Mouse (Mus musculus): ENCODE measurements around the gene Qpctl. TPM values are rescaled to one million over a fixed set of nuclear protein-coding genes. Genes with fewer than 3 reads are reported as not detected.
A peak's percentile ranks its signal among the peaks of the same experiment; 100 is the strongest.

The Qpctl gene
- total and polyA plus RNA-seq, 2 experiments, result 4.3 to 11.7 TPM

DNA sequence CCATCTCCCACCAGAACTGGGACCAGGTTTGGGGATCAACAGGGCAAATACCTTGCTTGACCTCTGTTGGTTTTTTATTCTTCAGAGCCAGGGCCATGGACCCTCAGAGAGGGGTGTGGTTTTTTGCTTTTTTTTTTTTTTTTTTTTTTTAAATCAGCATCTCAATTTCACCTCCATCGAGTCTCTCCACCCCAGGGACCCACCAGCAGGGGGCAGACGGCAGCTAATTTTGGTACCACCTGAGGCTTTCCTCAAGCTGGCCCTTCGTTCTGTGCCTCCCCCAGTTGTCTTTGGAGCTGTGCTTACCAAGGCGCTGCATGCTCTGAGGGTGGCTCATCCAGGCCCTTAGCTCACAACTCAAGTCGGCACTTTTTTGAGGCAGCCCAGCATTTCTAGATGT, 11.7 kb downstream of the Qpctl start:
- no peak for DNase-seq (ENCODE audit: extremely low read depth, low read depth, low spot score)
- Histone ChIP-seq H3K9ac (ENCODE audit: low read depth, low read length) (no peak overlapping the region), H3K4me1 (ENCODE audit: control insufficient read depth, insufficient read depth, low read length) (peaks cover 3% of the 10 kb centered on the region; the same call in 1 of the 2 replicates), H3K4me3 (ENCODE audit: insufficient read depth, low read depth, low read length) (no peak overlapping the region), H3K36me3 (ENCODE audit: control insufficient read depth, insufficient read depth, low read length) (peaks cover 3% of the 10 kb centered on the region; the same call in 1 of the 2 replicates), H3K27ac (replicated peaks; ENCODE audit: insufficient read depth, low read depth, low read length) (no peak overlapping the region), H3K27me3 (ENCODE audit: control insufficient read depth, insufficient read depth, low read length) (no peaks in the 10 kb centered on the region), H3K79me2 (ENCODE audit: control insufficient read depth, insufficient read depth, low read length) (peaks cover 17% of the 10 kb centered on the region; the same call in 1 of the 2 replicates)
- WGBS, result 58% methylated on average over 5 of the region's 5 CpGs
- peak; percentile 60 for TF ChIP-seq CTCF (IDR thresholded peaks at IDR 0.05; ENCODE audit: low read depth, low read length)
- TF ChIP-seq POLR2A (IDR thresholded peaks at IDR 0.05; ENCODE audit: extremely low read depth, insufficient read depth, low read length), result no peak

DNA sequence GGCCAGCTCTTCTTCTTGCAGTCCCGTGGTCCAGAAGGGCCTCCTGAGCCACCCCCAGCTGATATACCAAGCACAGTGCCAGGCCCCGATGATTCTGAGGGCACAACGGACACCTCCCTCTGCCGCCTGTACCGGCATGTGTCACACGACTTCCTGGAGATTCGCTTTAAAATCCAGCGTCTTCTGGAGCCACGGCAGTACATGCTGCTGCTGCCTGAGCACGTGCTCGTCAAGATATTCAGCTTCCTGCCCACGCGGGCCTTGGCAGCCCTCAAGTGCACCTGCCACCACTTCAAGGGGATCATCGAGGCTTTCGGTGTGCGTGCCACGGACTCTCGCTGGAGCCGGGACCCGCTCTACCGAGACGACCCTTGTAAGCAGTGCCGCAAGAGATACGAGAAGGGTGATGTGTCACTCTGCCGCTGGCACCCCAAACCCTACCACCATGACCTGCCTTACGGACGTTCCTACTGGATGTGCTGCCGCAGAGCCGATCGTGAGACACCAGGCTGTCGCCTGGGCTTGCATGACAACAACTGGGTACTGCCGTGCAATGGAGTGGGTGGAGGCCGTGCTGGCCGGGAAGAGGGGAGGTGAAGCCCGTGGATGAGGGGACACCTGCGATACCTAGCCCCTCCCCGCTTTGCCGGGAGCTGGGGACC, 12.3 kb downstream of the Qpctl start:
- Histone ChIP-seq H3K36me3 (ENCODE audit: control insufficient read depth, insufficient read depth, low read length) (peaks cover 3% of the 10 kb centered on the region; the same call in 1 of the 2 replicates), H3K9ac (ENCODE audit: low read depth, low read length) (no peak overlapping the region), H3K79me2 (ENCODE audit: control insufficient read depth, insufficient read depth, low read length) (peaks cover 17% of the 10 kb centered on the region; the same call in 1 of the 2 replicates), H3K4me1 (ENCODE audit: control insufficient read depth, insufficient read depth, low read length) (peaks cover 3% of the 10 kb centered on the region; the same call in 1 of the 2 replicates), H3K27ac (replicated peaks; ENCODE audit: insufficient read depth, low read depth, low read length) (no peak overlapping the region), H3K4me3 (ENCODE audit: insufficient read depth, low read depth, low read length) (no peak overlapping the region), H3K27me3 (ENCODE audit: control insufficient read depth, insufficient read depth, low read length) (no peaks in the 10 kb centered on the region)
- no peak for DNase-seq (ENCODE audit: extremely low read depth, low read depth, low spot score)
- WGBS, result 92% methylated on average over 38 of the region's 38 CpGs
- no peak for TF ChIP-seq POLR2A (IDR thresholded peaks at IDR 0.05; ENCODE audit: extremely low read depth, insufficient read depth, low read length)
- TF ChIP-seq CTCF (IDR thresholded peaks at IDR 0.05; ENCODE audit: low read depth, low read length), result no peak

DNA sequence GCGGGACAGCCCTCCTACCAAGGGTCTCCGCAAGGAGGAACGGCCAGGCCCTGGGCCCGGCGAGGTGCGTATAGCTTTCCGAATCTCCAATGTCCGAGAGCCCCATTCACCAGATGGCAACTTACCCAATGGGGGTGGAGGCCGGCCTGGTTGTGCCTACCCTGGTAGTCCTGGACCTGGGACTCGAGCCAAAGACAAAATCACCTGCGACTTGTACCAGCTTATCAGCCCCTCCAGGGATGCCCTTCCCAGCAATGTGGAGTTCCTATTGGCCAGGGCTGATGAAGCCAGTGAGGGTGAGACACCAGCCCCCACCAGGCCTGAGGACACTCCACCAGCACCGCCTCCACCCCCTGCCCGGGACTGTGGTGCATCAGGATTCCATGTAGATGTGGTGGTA, 12.9 kb downstream of the Qpctl start:
- peaks cover 17% of the 10 kb centered on the region; the same call in 1 of the 2 replicates for H3K79me2 ChIP-seq (ENCODE audit: control insufficient read depth, insufficient read depth, low read length)

DNA sequence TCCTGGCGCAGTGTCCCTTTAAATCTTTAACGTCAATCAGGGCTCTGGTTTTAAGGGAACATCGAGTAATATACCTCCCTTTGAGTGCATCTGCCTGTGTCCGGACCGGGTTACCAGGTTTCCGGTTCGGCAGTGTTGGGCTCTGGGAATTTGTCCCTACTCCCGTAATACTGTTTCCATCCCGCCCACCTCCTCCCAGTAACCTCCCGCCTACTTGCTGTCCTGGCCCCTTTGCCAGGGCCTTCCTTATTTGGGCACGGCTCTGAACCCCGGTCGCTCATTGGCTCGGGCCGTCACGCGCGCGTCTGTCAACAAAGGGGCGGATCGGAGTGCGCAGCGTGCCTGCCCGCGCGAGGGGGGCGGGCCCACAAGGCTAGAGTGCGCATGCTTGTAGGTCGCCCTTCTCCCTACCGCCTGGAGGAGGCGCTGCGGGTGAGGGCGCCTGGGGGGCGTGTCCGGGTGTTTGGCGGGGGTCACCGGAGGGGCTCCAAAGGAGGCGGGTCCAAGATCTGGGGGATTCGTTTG, 17.7 kb downstream of the Qpctl start:
- Histone ChIP-seq H3K27ac (replicated peaks; ENCODE audit: insufficient read depth, low read depth, low read length) (peak overlapping the region; percentile 62), H3K4me1 (ENCODE audit: control insufficient read depth, insufficient read depth, low read length) (peaks cover 8% of the 10 kb centered on the region; the same call in 1 of the 2 replicates), H3K27me3 (ENCODE audit: control insufficient read depth, insufficient read depth, low read length) (no peaks in the 10 kb centered on the region), H3K9ac (ENCODE audit: low read depth, low read length) (peak overlapping the region; percentile 52), H3K4me3 (ENCODE audit: insufficient read depth, low read depth, low read length) (peak overlapping the region; percentile 40), H3K36me3 (ENCODE audit: control insufficient read depth, insufficient read depth, low read length) (peaks cover under 1% of the 10 kb centered on the region; the same call in 1 of the 2 replicates), H3K79me2 (ENCODE audit: control insufficient read depth, insufficient read depth, low read length) (peaks cover 10% of the 10 kb centered on the region; the same call in 1 of the 2 replicates)
- WGBS, result under 1% methylated on average over 39 of the region's 39 CpGs
- 0 out of 2 replicates have a peak, but pooled peaks have one; percentile 14 for TF ChIP-seq POLR2A (IDR thresholded peaks at IDR 0.05; ENCODE audit: extremely low read depth, insufficient read depth, low read length)
- TF ChIP-seq CTCF (IDR thresholded peaks at IDR 0.05; ENCODE audit: low read depth, low read length), result peak; percentile 79
- DNase-seq (ENCODE audit: extremely low read depth, low read depth, low spot score), result peak; percentile 99

More for the DNA sequence above, 12.9 kb downstream of the Qpctl start:
- TF ChIP-seq POLR2A (IDR thresholded peaks at IDR 0.05; ENCODE audit: extremely low read depth, insufficient read depth, low read length), result no peak
- no peak for DNase-seq (ENCODE audit: extremely low read depth, low read depth, low spot score)
- no peak overlapping the region for H3K27ac ChIP-seq (replicated peaks; ENCODE audit: insufficient read depth, low read depth, low read length)
- H3K4me3 ChIP-seq (ENCODE audit: insufficient read depth, low read depth, low read length), result no peak overlapping the region
- H3K4me1 ChIP-seq (ENCODE audit: control insufficient read depth, insufficient read depth, low read length), result peaks cover 3% of the 10 kb centered on the region; the same call in 1 of the 2 replicates
- H3K9ac ChIP-seq (ENCODE audit: low read depth, low read length), result no peak overlapping the region
- H3K36me3 ChIP-seq (ENCODE audit: control insufficient read depth, insufficient read depth, low read length), result peaks cover 3% of the 10 kb centered on the region; the same call in 1 of the 2 replicates
- WGBS, result 97% methylated on average over 13 of the region's 13 CpGs
- no peaks in the 10 kb centered on the region for H3K27me3 ChIP-seq (ENCODE audit: control insufficient read depth, insufficient read depth, low read length)

DNA sequence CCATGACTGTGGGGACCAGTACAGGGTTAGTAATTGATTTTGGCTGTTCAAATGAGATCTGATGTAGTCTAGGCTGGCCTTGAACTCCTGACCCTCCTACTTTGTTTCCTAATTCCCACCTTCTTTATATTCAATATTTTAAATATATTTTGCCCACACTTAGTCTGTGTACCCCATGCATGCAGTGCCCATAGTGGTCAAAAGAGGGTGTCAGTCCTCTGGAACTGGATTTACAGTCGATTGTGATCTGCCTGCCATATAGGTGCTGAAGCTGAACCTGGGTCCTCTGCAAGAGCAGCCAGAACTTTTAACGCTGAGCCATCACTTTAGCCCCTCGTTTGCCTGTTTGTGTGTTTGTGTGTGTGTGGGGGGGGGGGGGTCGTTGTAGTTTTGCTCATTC, 18.4 kb downstream of the Qpctl start:
- peaks cover 8% of the 10 kb centered on the region; the same call in 1 of the 2 replicates for H3K4me1 ChIP-seq (ENCODE audit: control insufficient read depth, insufficient read depth, low read length)
- no peaks in the 10 kb centered on the region for H3K36me3 ChIP-seq (ENCODE audit: control insufficient read depth, insufficient read depth, low read length)
- WGBS, result 10% methylated on average over 4 of the region's 4 CpGs
- peak; percentile 31 for DNase-seq (ENCODE audit: extremely low read depth, low read depth, low spot score)
- peaks cover 9% of the 10 kb centered on the region; the same call in 1 of the 2 replicates for H3K79me2 ChIP-seq (ENCODE audit: control insufficient read depth, insufficient read depth, low read length)
- no peaks in the 10 kb centered on the region for H3K27me3 ChIP-seq (ENCODE audit: control insufficient read depth, insufficient read depth, low read length)
- peak overlapping the region; percentile 62 for H3K27ac ChIP-seq (replicated peaks; ENCODE audit: insufficient read depth, low read depth, low read length)
- no peak overlapping the region for H3K4me3 ChIP-seq (ENCODE audit: insufficient read depth, low read depth, low read length)
- H3K9ac ChIP-seq (ENCODE audit: low read depth, low read length), result no peak overlapping the region
- no peak for TF ChIP-seq POLR2A (IDR thresholded peaks at IDR 0.05; ENCODE audit: extremely low read depth, insufficient read depth, low read length)
- TF ChIP-seq CTCF (IDR thresholded peaks at IDR 0.05; ENCODE audit: low read depth, low read length), result no peak
